Comparison of ENCODE assay signal across 12 mouse cellular contexts in the genomic region with DNA sequence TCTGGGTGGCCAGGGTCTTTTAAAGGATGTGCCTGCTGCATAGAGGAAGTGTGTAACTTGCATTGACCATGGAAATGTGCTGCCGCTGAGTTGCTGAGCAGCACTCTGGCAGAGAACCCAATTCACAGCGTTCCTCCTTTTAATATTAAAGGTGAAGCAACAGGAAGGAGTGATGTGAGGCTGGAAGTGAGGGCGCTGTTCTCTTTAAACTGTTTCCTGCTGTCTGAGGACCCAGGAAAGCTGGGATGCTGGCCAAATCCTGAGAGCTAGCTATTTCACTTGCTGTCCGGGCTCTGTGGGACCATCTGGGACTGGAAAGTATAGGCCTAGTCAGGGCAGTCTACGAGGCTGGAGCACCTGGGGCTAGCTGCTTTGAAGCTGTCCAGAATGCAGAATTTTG. TPM values are rescaled to one million over a fixed set of nuclear protein-coding genes. Genes with fewer than 3 reads are reported as not detected.
DNase-seq lines count a peak whose midpoint lies in the region; ATAC-seq and TF ChIP-seq lines count a peak whose summit lies in the region.
"Had no signal": no experiment of that assay in that cellular context is flagged by ENCODE, and none has a peak within 500 bp of the region (broad histone marks: within the 10 kb centered on the region; RNA-seq: fewer than 3 reads in every experiment).

No protein-coding gene starts in this region.

- peak; percentile 65 for DNase-seq in hindbrain, postnatal 0 days (ENCODE audit: low spot score)
- DNase-seq in 3T3-L1 (ENCODE audit: low read depth, low spot score) = peak; percentile 21
- DNase-seq in cerebellum, adult 11-12 months = peak; percentile 65
- peak; percentile 72 for DNase-seq in kidney, postnatal 10 days
- DNase-seq in thymus, postnatal 36 days = no peak

- H3K27ac ChIP-seq in hindbrain, postnatal 0 days = no peak overlapping the region; the same call in 1 of the 2 replicates
- H3K27ac ChIP-seq in hindbrain, embryonic 16.5 days (ENCODE audit: low read depth, low read length) = no peak overlapping the region
- H3K27ac ChIP-seq: liver, embryonic 15.5 days had no signal

- no peaks in the 10 kb centered on the region for H3K36me3 ChIP-seq in hindbrain, postnatal 0 days (ENCODE audit: insufficient read depth, low read length)
- no peaks in the 10 kb centered on the region for H3K36me3 ChIP-seq in hindbrain, embryonic 16.5 days (ENCODE audit: control insufficient read depth, insufficient read depth, low read length)
- H3K36me3 ChIP-seq: liver, embryonic 15.5 days had no signal

- H3K9ac ChIP-seq in hindbrain, postnatal 0 days (replicated peaks; ENCODE audit: low read length) = no peak overlapping the region
- H3K9ac ChIP-seq in hindbrain, embryonic 16.5 days (ENCODE audit: low read depth, low read length) = no peak overlapping the region; the same call in 1 of the 2 replicates
- H3K9ac ChIP-seq: liver, embryonic 15.5 days had no signal

- peak; percentile 20; the same call in 1 of the 2 replicates for TF ChIP-seq CTCF in hindbrain, postnatal 0 days (IDR thresholded peaks at IDR 0.05; ENCODE audit: low read depth)

- peaks cover 3% of the 10 kb centered on the region; the same call in 1 of the 2 replicates for H3K4me1 ChIP-seq in hindbrain, postnatal 0 days (ENCODE audit: insufficient read depth, low read length)
- H3K4me1 ChIP-seq in hindbrain, embryonic 16.5 days (ENCODE audit: control insufficient read depth, insufficient read depth, low read depth, low read length) = no peaks in the 10 kb centered on the region; the same call in 1 of the 2 replicates

- no peak overlapping the region for H3K4me2 ChIP-seq in hindbrain, postnatal 0 days (ENCODE audit: low read depth, low read length)
- no peak overlapping the region for H3K4me2 ChIP-seq in hindbrain, embryonic 16.5 days (ENCODE audit: low read length)
- H3K4me2 ChIP-seq: liver, embryonic 15.5 days had no signal

- no peaks in the 10 kb centered on the region for H3K27me3 ChIP-seq in hindbrain, postnatal 0 days (ENCODE audit: insufficient read depth, low read length)
- no peaks in the 10 kb centered on the region for H3K27me3 ChIP-seq in hindbrain, embryonic 16.5 days (replicated peaks; ENCODE audit: control insufficient read depth, insufficient read depth, low read length)

- no peak for ATAC-seq in hindbrain, postnatal 0 days
- no peak for ATAC-seq in hindbrain, embryonic 16.5 days
- no peak for ATAC-seq in megakaryocyte-erythroid progenitor cell, adult 5-6 weeks (replicated peaks; ENCODE audit: low FRiP score, low TSS enrichment, poor library complexity, severe bottlenecking)
- no peak for ATAC-seq in erythroblast, adult 5-6 weeks (replicated peaks; ENCODE audit: low FRiP score, poor library complexity, severe bottlenecking)

- H3K4me3 ChIP-seq in hindbrain, postnatal 0 days (ENCODE audit: low read length) = no peak overlapping the region
- H3K4me3 ChIP-seq in hindbrain, embryonic 16.5 days (ENCODE audit: low read length) = no peak overlapping the region
- H3K4me3 ChIP-seq: liver, embryonic 15.5 days had no signal

- WGBS in hindbrain, postnatal 0 days = 29% methylated on average over 5 of the region's 5 CpGs
- WGBS in hindbrain, embryonic 16.5 days = 44% methylated on average over 5 of the region's 5 CpGs

- no peaks in the 10 kb centered on the region for H3K9me3 ChIP-seq in hindbrain, postnatal 0 days (ENCODE audit: low read length)
- no peaks in the 10 kb centered on the region for H3K9me3 ChIP-seq in hindbrain, embryonic 16.5 days (ENCODE audit: control insufficient read depth, low read length)
- H3K9me3 ChIP-seq: liver, embryonic 15.5 days had no signal

RNA-seq across cellular contexts. Expression of gene 4921507P07Rik, which starts 2.1 kb away (rescaled TPM):
- 2.0 and 3.1 TPM in 2 replicates for total RNA-seq in hindbrain, postnatal 0 days (2014; rRNA removed)
- 2.6 and 3.4 TPM in 2 replicates for polyA plus RNA-seq in hindbrain, postnatal 0 days (2015; fragmentation: Nextera tagmentation; extraction: Ambion mirVana)
- polyA plus RNA-seq in hindbrain, embryonic 16.5 days (2015; fragmentation: Nextera tagmentation; extraction: Ambion mirVana) = 2.6 and 3.0 TPM in 2 replicates
- 1.4 and 1.6 TPM in 2 replicates for total RNA-seq in megakaryocyte-erythroid progenitor cell, adult 5-6 weeks (2014; fragmentation: Nextera tagmentation)
- total RNA-seq in megakaryocyte-erythroid progenitor cell, adult 5-6 weeks (2017) = 1.9 and 2.0 TPM in 2 replicates
- total RNA-seq in erythroblast, adult 5-6 weeks (2015; ENCODE audit: low replicate concordance) = 0.63 TPM in 1 of 2 replicates, not detected in the other
- not detected in 2 replicates for total RNA-seq in erythroblast, adult 5-6 weeks (2017; ENCODE audit: low replicate concordance)

RNA-seq across cellular contexts. Expression of gene Cycs, which starts 32.2 kb away (rescaled TPM):
- total RNA-seq in hindbrain, postnatal 0 days (2014; rRNA removed) = 24.5 and 25.6 TPM in 2 replicates
- 94.0 TPM in 2 replicates for polyA plus RNA-seq in hindbrain, postnatal 0 days (2015; fragmentation: Nextera tagmentation; extraction: Ambion mirVana)
- polyA plus RNA-seq in hindbrain, embryonic 16.5 days (2015; fragmentation: Nextera tagmentation; extraction: Ambion mirVana) = 79.2 and 91.1 TPM in 2 replicates
- 64.6 and 71.1 TPM in 2 replicates for total RNA-seq in megakaryocyte-erythroid progenitor cell, adult 5-6 weeks (2014; fragmentation: Nextera tagmentation)
- total RNA-seq in megakaryocyte-erythroid progenitor cell, adult 5-6 weeks (2017) = 130 and 135 TPM in 2 replicates
- total RNA-seq in erythroblast, adult 5-6 weeks (2015; ENCODE audit: low replicate concordance) = 13.8 and 26.5 TPM in 2 replicates
- 14.5 and 20.2 TPM in 2 replicates for total RNA-seq in erythroblast, adult 5-6 weeks (2017; ENCODE audit: low replicate concordance)

RNA-seq across cellular contexts. Expression of gene Npvf, which starts 55.7 kb away (rescaled TPM):
- total RNA-seq in hindbrain, postnatal 0 days (2014; rRNA removed) = not detected in 2 replicates
- polyA plus RNA-seq in hindbrain, postnatal 0 days (2015; fragmentation: Nextera tagmentation; extraction: Ambion mirVana) = 0.23 TPM in 1 of 2 replicates, not detected in the other
- polyA plus RNA-seq in hindbrain, embryonic 16.5 days (2015; fragmentation: Nextera tagmentation; extraction: Ambion mirVana) = 0.26 TPM in 1 of 2 replicates, not detected in the other
- not detected in 2 replicates for total RNA-seq in megakaryocyte-erythroid progenitor cell, adult 5-6 weeks (2014; fragmentation: Nextera tagmentation)
- not detected in 2 replicates for total RNA-seq in megakaryocyte-erythroid progenitor cell, adult 5-6 weeks (2017)
- total RNA-seq in erythroblast, adult 5-6 weeks (2015; ENCODE audit: low replicate concordance) = not detected in 2 replicates
- total RNA-seq in erythroblast, adult 5-6 weeks (2017; ENCODE audit: low replicate concordance) = not detected in 2 replicates
- total RNA-seq: MEL had no signal
- polyA plus RNA-seq: cortical plate, adult 2 months; heart, embryonic 16.5 days; liver, embryonic 15.5 days had no signal

Comparison
In these comparisons a context has a peak if more than half of its experiments do, and no peak if none do; other contexts are left out.
1. DNase-seq: peak in hindbrain, postnatal 0 days (single experiment), 3T3-L1 (single experiment), cerebellum, adult 11-12 months (single experiment) and kidney, postnatal 10 days (single experiment); none in thymus, postnatal 36 days (0 of 2).